Mouse (Mus musculus) CH12.LX (cell line): ENCODE results near the gene C1qtnf9. TPM values are rescaled to one million over a fixed set of nuclear protein-coding genes. Genes with fewer than 3 reads are reported as not detected.

Experiments used
- DNase-seq: peaks from one replicate; pipeline ENCODE4 v3.0.0-alpha.2; 2013; ENCODE audit errors: extremely low read depth
- H3K27ac ChIP-seq: 2 replicates; pipeline ENCODE4 v1.5.1; 2012; ENCODE audit warnings: low read depth, mild to moderate bottlenecking, control low read depth, moderate library complexity; ENCODE audit not compliant: insufficient read depth
- H3K27me3 ChIP-seq: replicated peaks from 2 replicates; pipeline ENCODE3; 2012; ENCODE audit warnings: inconsistent platforms
- H3K36me3 ChIP-seq, 2 experiments: replicated peaks in 1 of 2; 2 replicates each; pipeline versions ENCODE3 to v1.6.1; 2012; ENCODE audit warnings: inconsistent platforms in 1 of 2, low read length in 1 of 2, mild to moderate bottlenecking in 1 of 2, mixed read lengths in 1 of 2, moderate library complexity in 1 of 2; ENCODE audit not compliant: control insufficient read depth in 1 of 2, insufficient read depth in 1 of 2
- H3K4me1 ChIP-seq, 2 experiments: 2 replicates each; pipeline ENCODE4 v1.6.1; 2012; ENCODE audit warnings: inconsistent platforms in 1 of 2, moderate library complexity in 1 of 2; ENCODE audit not compliant: insufficient read depth in 2 of 2, control insufficient read depth in 1 of 2
- H3K4me2 ChIP-seq: 2 replicates; pipeline ENCODE4 v1.6.1; 2012; ENCODE audit warnings: low read depth, mild to moderate bottlenecking, control low read depth; ENCODE audit not compliant: poor library complexity, insufficient read depth, severe bottlenecking
- H3K4me3 ChIP-seq, 3 experiments: fragments of 150-350 bp in 1 of 3; sonication (generic) in 1 of 3; replicated peaks in 1 of 3; 2 replicates each; pipeline versions ENCODE3 to v1.5.1; 2011 to 2012; ENCODE audit warnings: low read depth in 2 of 3, low read length in 2 of 3, mild to moderate bottlenecking in 2 of 3, moderate library complexity in 2 of 3, control low read depth in 1 of 3, improper control_type of control experiment in 1 of 3, inconsistent platforms in 1 of 3, mixed read lengths in 1 of 3; ENCODE audit not compliant: poor library complexity in 1 of 3
- H3K79me2 ChIP-seq: replicated peaks from 2 replicates; pipeline ENCODE4 v1.6.1; 2012; ENCODE audit warnings: mild to moderate bottlenecking, moderate library complexity; ENCODE audit not compliant: control insufficient read depth, poor library complexity, insufficient read depth, severe bottlenecking; ENCODE audit errors: extremely low read depth
- H3K9ac ChIP-seq: 2 replicates; pipeline ENCODE4 v1.6.1; 2012; ENCODE audit warnings: low read depth, mild to moderate bottlenecking, control low read depth, moderate library complexity; ENCODE audit not compliant: insufficient read depth
- H3K9me3 ChIP-seq: replicated peaks from 2 replicates; pipeline ENCODE3; 2012; ENCODE audit warnings: low read length, inconsistent platforms, mixed read lengths
- CHD2 ChIP-seq: IDR thresholded peaks from 2 replicates; pipeline ENCODE4 v1.6.1; 2011; ENCODE audit warnings: low read length, improper control_type of control experiment
- CTCF ChIP-seq, 2 experiments: IDR thresholded peaks in 1 of 2; conservative IDR thresholded peaks in 1 of 2; 2 replicates each; pipeline ENCODE4 v1.5.1; 2011 to 2012; ENCODE audit warnings: low read depth in 2 of 2, low read length in 2 of 2, improper control_type of control experiment in 1 of 2, inconsistent platforms in 1 of 2, mild to moderate bottlenecking in 1 of 2, moderate library complexity in 1 of 2
- ELF1 ChIP-seq: IDR thresholded peaks from 2 replicates; pipeline ENCODE4 v1.6.1; 2014; ENCODE audit warnings: low read depth, mild to moderate bottlenecking, inconsistent platforms, low read length, improper control_type of control experiment
- EP300 ChIP-seq: IDR thresholded peaks from 2 replicates; pipeline ENCODE4 v1.6.1; 2011; ENCODE audit warnings: low read length, improper control_type of control experiment
- ETS1 ChIP-seq: conservative IDR thresholded peaks from 2 replicates; pipeline ENCODE4 v1.6.1; 2012; ENCODE audit warnings: low read depth, mild to moderate bottlenecking, inconsistent platforms, low read length, improper control_type of control experiment, moderate library complexity
- HCFC1 ChIP-seq: IDR thresholded peaks from 2 replicates; pipeline ENCODE4 v1.6.1; 2012; ENCODE audit warnings: low read depth, mild to moderate bottlenecking, inconsistent platforms, low read length, improper control_type of control experiment
- IRF4 ChIP-seq: IDR thresholded peaks from 2 replicates; pipeline ENCODE4 v1.6.1; 2014; ENCODE audit warnings: low read depth, mild to moderate bottlenecking, inconsistent platforms, low read length, improper control_type of control experiment
- JUND ChIP-seq: conservative IDR thresholded peaks from 2 replicates; pipeline ENCODE4 v1.6.1; 2011; ENCODE audit warnings: low read depth, low read length, improper control_type of control experiment
- MAZ ChIP-seq: IDR thresholded peaks from 2 replicates; pipeline ENCODE4 v1.6.1; 2012; ENCODE audit warnings: low read depth, mild to moderate bottlenecking, inconsistent platforms, low read length, improper control_type of control experiment, moderate library complexity
- MEF2A ChIP-seq: IDR thresholded peaks from 2 replicates; pipeline ENCODE4 v1.6.1; 2014; ENCODE audit warnings: low read depth, mild to moderate bottlenecking, inconsistent platforms, low read length, improper control_type of control experiment, borderline replicate concordance
- MXI1 ChIP-seq: IDR thresholded peaks from 2 replicates; pipeline ENCODE4 v1.6.1; 2011; ENCODE audit warnings: mild to moderate bottlenecking, low read depth, low read length, improper control_type of control experiment
- MYC ChIP-seq: IDR thresholded peaks from 2 replicates; pipeline ENCODE4 v1.6.1; 2011; ENCODE audit warnings: low read depth, mild to moderate bottlenecking, improper control_type of control experiment, low read length
- NELFE ChIP-seq: IDR thresholded peaks from 2 replicates; pipeline ENCODE4 v1.6.1; 2011; ENCODE audit warnings: low read depth, low read length, improper control_type of control experiment
- NRF1 ChIP-seq: IDR thresholded peaks from 2 replicates; pipeline ENCODE4 v1.6.1; 2014; ENCODE audit warnings: low read depth, mild to moderate bottlenecking, inconsistent platforms, low read length, improper control_type of control experiment, moderate library complexity
- POLR2A ChIP-seq: IDR thresholded peaks from 2 replicates; pipeline ENCODE4 v1.6.1; 2011; ENCODE audit warnings: low read depth, mild to moderate bottlenecking, improper control_type of control experiment, low read length
- POLR2AphosphoS2 ChIP-seq: IDR thresholded peaks from 2 replicates; pipeline ENCODE4 v1.6.1; 2011; ENCODE audit warnings: low read depth, low read length, improper control_type of control experiment
- RAD21 ChIP-seq: IDR thresholded peaks from 2 replicates; pipeline ENCODE4 v1.6.1; 2011; ENCODE audit warnings: low read depth, mild to moderate bottlenecking, low read length, improper control_type of control experiment, moderate library complexity
- SIN3A ChIP-seq: IDR thresholded peaks from 2 replicates; pipeline ENCODE4 v1.6.1; 2012; ENCODE audit warnings: low read length, improper control_type of control experiment, inconsistent platforms
- SMC3 ChIP-seq: IDR thresholded peaks from 2 replicates; pipeline ENCODE4 v1.6.1; 2011; ENCODE audit warnings: low read depth, low read length, improper control_type of control experiment
- TBP ChIP-seq: conservative IDR thresholded peaks from 2 replicates; pipeline ENCODE4 v1.6.1; 2011; ENCODE audit warnings: low read depth, low read length, improper control_type of control experiment
- TCF12 ChIP-seq: IDR thresholded peaks from 2 replicates; pipeline ENCODE4 v1.6.1; 2014; ENCODE audit warnings: low read depth, mild to moderate bottlenecking, inconsistent platforms, low read length, improper control_type of control experiment
- USF1 ChIP-seq: IDR thresholded peaks from 2 replicates; pipeline ENCODE4 v1.6.1; 2014; ENCODE audit warnings: low read depth, mild to moderate bottlenecking, inconsistent platforms, low read length, improper control_type of control experiment
- USF2 ChIP-seq: conservative IDR thresholded peaks from 2 replicates; pipeline ENCODE4 v1.6.1; 2011; ENCODE audit warnings: low read depth, low read length, improper control_type of control experiment
- ZC3H11A ChIP-seq: IDR thresholded peaks from 2 replicates; pipeline ENCODE4 v1.6.1; 2012; ENCODE audit warnings: low read depth, mild to moderate bottlenecking, inconsistent platforms, low read length, improper control_type of control experiment
- ZKSCAN1 ChIP-seq: IDR thresholded peaks from 2 replicates; pipeline ENCODE4 v1.6.1; 2012; ENCODE audit warnings: low read depth, inconsistent platforms, low read length, improper control_type of control experiment, borderline replicate concordance
- ZNF384 ChIP-seq: IDR thresholded peaks from 2 replicates; pipeline ENCODE4 v1.6.1; 2012; ENCODE audit warnings: low read depth, low read length, improper control_type of control experiment, inconsistent platforms
- dilution Hi-C: fragments of 300-500 bp; cut with MboI; formaldehyde crosslinking; loops from 2 replicates; pipeline ENCODE4 v1.14.3; 2020; ENCODE audit warnings: low sequenced_read_pairs; ENCODE audit not compliant: extremely low pct_unique_long_range_greater_than_20kb, extremely low pct_ligation_motif_present
- in situ Hi-C: fragments of 300-500 bp; cut with MboI; formaldehyde crosslinking; loops from 3 replicates; pipeline ENCODE4 v1.14.3; 2019; ENCODE audit warnings: low sequenced_read_pairs, low pct_ligation_motif_present, low pct_unique_long_range_greater_than_20kb, mixed read lengths
- polyA plus RNA-seq: library from polyadenylated mRNA; unstranded; fragments of >175 nt; gene quantifications from 2 replicates; pipeline ENCODE4 v1.2.1, GENCODE M21; 2012; ENCODE audit warnings: low read depth; ENCODE audit not compliant: insufficient read length
- total RNA-seq, 2 experiments: library from RNA; depleted of rRNA; stranded (reverse); fragments of 300-350 nt in 1 of 2; fragments of >200 nt in 1 of 2; gene quantifications; 2 replicates each; pipeline ENCODE4 v1.2.3; 2012 to 2014

C1qtnf9 gene
- total and polyA plus RNA-seq, 3 experiments, result 0.20 TPM; not detected in 2

- Histone ChIP-seq H3K27me3 (no peaks in the 10 kb centered on the region), H3K4me1 (peaks cover 0 to 3% of the 10 kb centered on the region in 2 experiments; a peak in 1 of 4 replicates), H3K9ac (no peak overlapping the region), H3K27ac (no peak overlapping the region), H3K4me2 (no peak overlapping the region), H3K36me3 (peaks cover 50 to 82% of the 10 kb centered on the region in 2 experiments), H3K79me2 (no peaks in the 10 kb centered on the region), H3K9me3 (no peaks in the 10 kb centered on the region), H3K4me3 (no peak overlapping the region)
- no peak for DNase-seq
- dilution Hi-C loops (no loop called here), in situ Hi-C loops (loop anchor here (10.0 kb wide), 2 partner anchors 286 to 496 kb away; no protein-coding TSS in a partner anchor)
- no peak for TF ChIP-seq MYC
- TF ChIP-seq IRF4, result no peak
Measured at GRCm38 (mm10) chr14:60798721-60799120, 30.8 kb downstream of the C1qtnf9 start.

DNA sequence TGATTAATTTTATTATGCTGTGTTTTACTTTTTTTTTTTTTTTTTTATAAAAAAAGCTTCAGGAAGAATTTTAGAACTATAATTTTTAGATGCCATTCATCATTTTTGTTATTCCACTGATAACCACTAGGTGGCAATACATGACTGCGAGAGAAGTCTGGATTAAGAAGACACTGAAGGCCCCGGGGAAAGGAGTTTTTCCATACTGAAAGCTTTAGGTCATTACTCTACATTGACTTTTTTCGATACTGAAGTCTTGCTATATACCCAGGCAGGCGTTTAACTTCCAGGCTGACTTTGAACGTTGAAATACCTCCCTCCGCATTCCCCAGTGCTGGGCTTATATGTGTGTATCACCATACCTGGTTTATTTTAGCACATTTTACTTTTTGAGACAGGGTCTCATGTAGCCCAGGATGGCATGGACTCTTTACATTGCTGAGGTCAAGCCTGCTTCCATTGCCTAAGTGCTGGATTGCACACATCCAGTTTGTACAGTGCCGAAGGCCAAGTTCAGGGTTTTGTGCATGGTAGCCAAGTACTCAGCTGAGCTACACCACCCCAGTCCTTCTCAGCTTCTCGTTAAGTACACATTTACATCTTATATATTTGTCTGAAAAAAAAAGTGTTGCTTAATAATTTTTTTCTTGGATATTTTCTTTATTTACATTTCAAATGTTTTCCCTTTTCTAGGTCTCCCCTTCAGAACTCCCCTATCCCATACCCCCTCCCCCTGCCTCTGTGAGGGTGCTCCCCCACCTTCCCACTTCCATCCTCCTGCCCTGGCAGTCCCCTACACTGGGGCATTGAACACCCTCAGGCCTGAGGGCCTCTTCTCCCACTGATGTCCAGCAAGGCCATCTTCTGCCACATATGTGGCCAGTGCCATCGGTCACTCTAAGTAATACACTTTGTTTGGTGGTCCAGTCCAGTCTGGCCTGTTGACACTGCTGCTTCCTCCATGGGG, 32.1 kb downstream of the C1qtnf9 start:
- dilution Hi-C loops (no loop called here), in situ Hi-C loops (loop anchor here (10.0 kb wide), 2 partner anchors 285 to 495 kb away; no protein-coding TSS in a partner anchor)
- no peaks in the 10 kb centered on the region for H3K27me3 ChIP-seq
- no peaks in the 10 kb centered on the region for H3K79me2 ChIP-seq
- H3K9ac ChIP-seq, result no peak overlapping the region
- TF ChIP-seq MXI1 (no peak), ELF1 (no peak), RAD21 (peak; percentile 88), ETS1 (no peak), USF2 (no peak), EP300 (no peak), TCF12 (no peak), TBP (no peak), CHD2 (no peak), POLR2A (no peak), POLR2AphosphoS2 (no peak), USF1 (no peak), SMC3 (peak; percentile 77), CTCF (conservative IDR thresholded peaks at IDR 0.05 in 1 of 2, IDR thresholded peaks at IDR 0.05 in 1 of 2; ENCODE audit: low read depth in 2 of 2, low read length in 2 of 2) (peak; percentile 34 to 81; a peak in 3 of 4 replicates), MEF2A (no peak), IRF4 (no peak), MYC (no peak), HCFC1 (no peak), NELFE (no peak), JUND (no peak), ZC3H11A (peak; percentile 66), SIN3A (no peak), ZNF384 (no peak), NRF1 (no peak), ZKSCAN1 (no peak), MAZ (no peak)
- peaks cover 57 to 88% of the 10 kb centered on the region in 2 experiments for H3K36me3 ChIP-seq
- no peaks in the 10 kb centered on the region for H3K9me3 ChIP-seq
- no peak overlapping the region for H3K4me3 ChIP-seq
- no peak overlapping the region for H3K4me2 ChIP-seq
- DNase-seq, result no peak
- peaks cover 0 to 7% of the 10 kb centered on the region in 2 experiments; a peak in 1 of 4 replicates for H3K4me1 ChIP-seq
- H3K27ac ChIP-seq, result no peak overlapping the region
